Mouse (Mus musculus): ENCODE data around the gene Cdx2. TPM values are rescaled to one million over a fixed set of nuclear protein-coding genes. Genes with fewer than 3 reads are reported as not detected.

Gene Cdx2
- polyA plus RNA-seq, 1 experiment from 2014 or later = not detected

DNA sequence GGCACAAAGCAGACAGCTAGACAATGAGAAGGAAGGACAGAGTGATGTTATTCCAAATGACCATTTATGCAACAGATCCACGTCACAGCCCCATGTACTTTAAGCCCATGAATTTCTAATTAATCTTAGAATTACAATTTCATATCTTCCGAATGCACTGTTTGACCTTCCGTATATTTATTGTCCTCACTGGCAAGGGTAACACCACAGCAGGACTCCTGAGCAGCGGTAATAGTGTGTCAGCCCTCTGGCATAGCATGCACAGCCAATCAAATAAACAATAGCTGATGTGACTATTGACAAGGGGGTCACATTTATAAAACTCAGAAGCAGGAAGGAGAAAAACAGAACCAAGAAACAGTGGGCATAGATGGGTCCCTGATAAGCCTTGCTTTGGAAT, 46.3 kb downstream of the Cdx2 start:
- H3K27ac ChIP-seq = no peak overlapping the region
- H3K27me3 ChIP-seq = peaks cover 38% of the 10 kb centered on the region
- no peak overlapping the region for H3K4me3 ChIP-seq
- H3K9ac ChIP-seq = no peak overlapping the region
- H3K4me1 ChIP-seq = no peaks in the 10 kb centered on the region
- H3K9me3 ChIP-seq (replicated peaks) = no peaks in the 10 kb centered on the region
- H3K4me2 ChIP-seq (replicated peaks) = no peak overlapping the region
- WGBS = 71% methylated on average over 4 of the region's 4 CpGs
- ATAC-seq (ENCODE audit: low FRiP score) = no peak
- no peaks in the 10 kb centered on the region for H3K36me3 ChIP-seq

- no peaks in the 10 kb centered on the region for H3K9me3 ChIP-seq (replicated peaks)
- H3K27ac ChIP-seq = no peak overlapping the region
- 96% methylated on average over 1 of the region's 1 CpGs for WGBS
- H3K4me3 ChIP-seq = no peak overlapping the region
- H3K9ac ChIP-seq = no peak overlapping the region
- no peaks in the 10 kb centered on the region for H3K4me1 ChIP-seq
- no peak overlapping the region for H3K4me2 ChIP-seq (replicated peaks)
- H3K27me3 ChIP-seq = peaks cover 32% of the 10 kb centered on the region
- no peak for ATAC-seq (ENCODE audit: low FRiP score)
- H3K36me3 ChIP-seq = no peaks in the 10 kb centered on the region
Observed at GRCm38 (mm10) chr5:147260189-147260588, 46.9 kb downstream of the Cdx2 start.

Small RNA genes within 50 kb of the gene (microRNA-seq; reads per million reads assigned to microRNA genes)
- not detected for gene Mir7k

Other genes with a start within 250 kb of the Cdx2 start
- 8.8 and 9.4 TPM in 2 replicates for gene Lnx2, start 230.7 kb downstream of the Cdx2 start, polyA plus RNA-seq (2016; fragmentation: Nextera tagmentation; extraction: Ambion mirVana)
- 95.1 and 98.0 TPM in 2 replicates for gene Polr1d, start 230.2 kb downstream of the Cdx2 start, polyA plus RNA-seq (2016; fragmentation: Nextera tagmentation; extraction: Ambion mirVana)
- gene Gsx1, start 118.6 kb downstream of the Cdx2 start, polyA plus RNA-seq (2016; fragmentation: Nextera tagmentation; extraction: Ambion mirVana) = 8.6 and 9.3 TPM in 2 replicates
- gene Pdx1, start 37.3 kb downstream of the Cdx2 start, polyA plus RNA-seq (2016; fragmentation: Nextera tagmentation; extraction: Ambion mirVana) = not detected in 2 replicates
- not detected in 2 replicates for gene Urad, start 15.2 kb upstream of the Cdx2 start, polyA plus RNA-seq (2016; fragmentation: Nextera tagmentation; extraction: Ambion mirVana)
- 0.13 and 0.14 TPM in 2 replicates for gene Flt3, start 93.2 kb upstream of the Cdx2 start, polyA plus RNA-seq (2016; fragmentation: Nextera tagmentation; extraction: Ambion mirVana)
- gene Pan3, start 122.9 kb upstream of the Cdx2 start, polyA plus RNA-seq (2016; fragmentation: Nextera tagmentation; extraction: Ambion mirVana) = 56.4 and 60.9 TPM in 2 replicates

Measured in hindbrain, embryonic 12.5 days (tissue).